Mouse (Mus musculus) heart, postnatal 4 days (tissue): ENCODE measurements around the gene Kctd19. TPM values are rescaled to one million over a fixed set of nuclear protein-coding genes. Genes with fewer than 3 reads are reported as not detected.

ENCODE experiments used
- total RNA-seq, 2 experiments: library from RNA; stranded (reverse); gene quantifications; 2 replicates each; pipeline ENCODE4 v1.2.3; 2021

Gene Kctd19
- total RNA-seq, 2 experiments from 2014 or later, result not detected

Other genes starting within 250 kb of the Kctd19 start
- 10 to 100 TPM; 44.7 to 46.9 TPM for gene Cbfb, start 242.8 kb downstream of the Kctd19 start, total RNA-seq
- gene D230025D16Rik, start 188.4 kb downstream of the Kctd19 start, total RNA-seq, result 10 to 100 TPM; 14.3 to 16.7 TPM
- gene B3gnt9, start 158.3 kb downstream of the Kctd19 start, total RNA-seq, result 1 to 10 TPM; 9.0 TPM
- gene Tradd, start 148.9 kb downstream of the Kctd19 start, total RNA-seq, result 10 to 100 TPM in 1 of 2 experiments, 1 to 10 TPM in 1; 9.4 to 10.1 TPM
- 1 to 10 TPM; 3.7 TPM for gene Fbxl8, start 148.9 kb downstream of the Kctd19 start, total RNA-seq
- 1 to 10 TPM in 1 of 2 experiments, under 1 TPM in 1; 0.81 to 1.5 TPM for gene Hsf4, start 143.7 kb downstream of the Kctd19 start, total RNA-seq
- gene Nol3, start 137.4 kb downstream of the Kctd19 start, total RNA-seq, result 10 to 100 TPM in 1 of 2 experiments, 1 to 10 TPM in 1; 9.9 to 11.0 TPM
- gene 4931428F04Rik, start 123.6 kb downstream of the Kctd19 start, total RNA-seq, result 1 to 10 TPM; 6.0 to 7.5 TPM
- gene Exoc3l, start 117.4 kb downstream of the Kctd19 start, total RNA-seq, result 10 to 100 TPM; 11.2 to 15.6 TPM
- 10 to 100 TPM; 29.5 to 32.4 TPM for gene E2f4, start 115.8 kb downstream of the Kctd19 start, total RNA-seq
- gene Elmo3, start 107.9 kb downstream of the Kctd19 start, total RNA-seq, result 1 to 10 TPM; 1.5 to 2.1 TPM
- 1 to 10 TPM; 2.5 to 2.7 TPM for gene Lrrc29, start 87.2 kb downstream of the Kctd19 start, total RNA-seq
- gene Tmem208, start 87.1 kb downstream of the Kctd19 start, total RNA-seq, result 10 to 100 TPM; 29.8 to 32.3 TPM
- gene Fhod1, start 65.5 kb downstream of the Kctd19 start, total RNA-seq, result 10 to 100 TPM in 1 of 2 experiments, 1 to 10 TPM in 1; 9.0 to 10.4 TPM
- gene Slc9a5, start 64.7 kb downstream of the Kctd19 start, total RNA-seq, result 1 to 10 TPM; 3.3 to 3.5 TPM
- under 1 TPM in 1 of 2 experiments, not detected in 1; 0.17 TPM for gene Plekhg4, start 40.2 kb downstream of the Kctd19 start, total RNA-seq
- gene Lrrc36, start 69 bp upstream of the Kctd19 start, total RNA-seq, result under 1 TPM; 0.50 to 0.93 TPM
- gene Tppp3, start 58.0 kb upstream of the Kctd19 start, total RNA-seq, result 10 to 100 TPM; 44.4 to 46.1 TPM
- 10 to 100 TPM; 14.6 to 15.9 TPM for gene Zdhhc1, start 83.4 kb upstream of the Kctd19 start, total RNA-seq
- gene Hsd11b2, start 105.3 kb upstream of the Kctd19 start, total RNA-seq, result under 1 TPM; 0.43 to 0.52 TPM
- 10 to 100 TPM; 58.2 to 59.5 TPM for gene Atp6v0d1, start 152.5 kb upstream of the Kctd19 start, total RNA-seq
- 10 to 100 TPM; 51.1 to 51.5 TPM for gene Ripor1, start 191.8 kb upstream of the Kctd19 start, total RNA-seq
- 10 to 100 TPM; 59.1 to 63.2 TPM for gene Ctcf, start 223.1 kb upstream of the Kctd19 start, total RNA-seq
- gene Agrp, start 223.9 kb upstream of the Kctd19 start, total RNA-seq, result not detected